Mouse (Mus musculus): ENCODE data around the gene Fam213a.

DNA sequence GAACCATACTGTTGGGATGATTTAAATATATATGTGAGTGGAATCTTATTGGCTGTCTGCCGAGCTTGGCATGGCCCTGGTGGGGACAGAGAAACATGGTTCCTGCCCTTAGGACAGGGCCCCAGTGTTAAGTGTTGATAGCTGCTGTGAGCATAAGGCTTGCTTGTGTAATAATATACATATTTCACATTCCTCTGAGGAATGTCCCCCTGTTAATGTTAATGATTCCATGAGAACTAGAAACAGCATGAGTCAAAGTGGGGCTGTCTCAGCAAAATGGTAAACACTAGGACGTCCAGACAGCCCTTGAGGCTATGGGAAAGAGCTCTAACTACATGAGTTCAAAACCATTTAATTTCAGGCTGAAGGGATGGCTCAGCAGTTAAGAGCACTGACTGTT is 26.4 kb downstream of the Fam213a start:
- no peak for TF ChIP-seq CTCF (IDR thresholded peaks at IDR 0.05)
- peak; percentile 60 for TF ChIP-seq EP300 (IDR thresholded peaks at IDR 0.05)

All from lung, postnatal 0 days (tissue).